Mouse (Mus musculus): ENCODE results near the gene Fam71d. TPM values are rescaled to one million over a fixed set of nuclear protein-coding genes. Genes with fewer than 3 reads are reported as not detected.

The Fam71d gene
- total RNA-seq (2021): not detected

DNA sequence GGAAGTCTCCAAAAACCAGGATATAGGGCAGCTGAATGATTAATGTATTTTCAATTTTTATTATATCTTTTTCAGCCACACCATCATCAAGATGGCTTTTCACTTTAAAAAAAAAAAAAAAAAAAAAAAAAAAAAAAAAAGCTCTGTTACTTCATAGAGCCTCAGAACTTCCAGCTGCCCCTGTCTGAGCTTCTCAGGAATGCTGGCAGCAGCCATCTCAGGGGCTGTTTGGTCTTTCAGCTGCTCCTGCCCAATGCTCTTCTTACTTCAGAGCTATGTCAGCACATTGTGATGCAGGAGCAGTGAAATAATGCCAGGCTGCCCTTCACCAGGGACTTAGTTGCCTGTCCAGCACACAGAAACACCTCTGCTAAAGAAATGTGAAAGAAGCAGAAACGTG, at the start of gene Fam71d:
Gene Fam71d (plus strand): TSS at position 211 of the 400 bp plus-strand sequence.
- intact Hi-C loops (cut with DNase I): no loop called here
- no peak for DNase-seq (ENCODE audit: low spot score)

DNA sequence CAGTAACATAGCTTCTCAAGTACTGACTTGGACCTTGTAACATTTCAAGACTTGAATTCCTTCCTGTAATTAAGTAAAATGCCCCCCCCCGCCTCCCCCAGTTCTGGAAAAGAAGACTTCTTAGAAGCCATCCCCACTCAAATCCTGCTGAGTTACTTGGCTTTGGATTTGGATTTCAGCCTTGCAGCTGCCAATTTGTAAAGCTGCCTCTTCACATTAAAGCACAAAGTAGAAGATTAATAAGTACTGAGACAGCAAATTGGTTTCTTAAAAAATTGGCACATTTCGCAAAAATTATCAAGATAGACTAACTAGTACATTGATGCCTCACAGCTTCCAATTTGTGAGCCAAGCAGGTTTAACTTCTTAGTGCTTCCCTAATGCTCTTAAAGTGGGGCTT, 47.6 kb upstream of the Fam71d start:
- intact Hi-C loops (cut with DNase I): no loop called here
- DNase-seq (ENCODE audit: low spot score): no peak

DNA sequence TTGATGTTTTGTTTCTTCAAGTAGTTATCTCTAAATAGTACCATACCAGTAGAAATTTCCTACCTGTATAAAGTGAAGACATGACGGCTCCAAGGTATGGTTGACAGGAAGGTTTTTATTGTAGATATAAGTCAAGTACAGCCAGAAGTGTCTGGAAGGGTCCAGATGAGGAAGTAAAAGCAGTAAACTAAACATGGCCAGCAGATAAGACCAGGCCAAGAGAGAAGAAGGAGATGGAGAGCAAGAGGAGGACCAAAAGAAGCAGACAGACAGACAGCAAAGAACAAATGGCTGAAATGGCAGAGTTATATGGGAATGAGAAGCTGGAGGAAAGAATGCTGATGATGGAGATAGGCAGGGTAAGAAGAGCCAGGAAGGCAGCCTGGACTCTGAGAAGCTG, 46.1 kb upstream of the Fam71d start:
- intact Hi-C loops (cut with DNase I): no loop called here
- no peak for DNase-seq (ENCODE audit: low spot score)

DNA sequence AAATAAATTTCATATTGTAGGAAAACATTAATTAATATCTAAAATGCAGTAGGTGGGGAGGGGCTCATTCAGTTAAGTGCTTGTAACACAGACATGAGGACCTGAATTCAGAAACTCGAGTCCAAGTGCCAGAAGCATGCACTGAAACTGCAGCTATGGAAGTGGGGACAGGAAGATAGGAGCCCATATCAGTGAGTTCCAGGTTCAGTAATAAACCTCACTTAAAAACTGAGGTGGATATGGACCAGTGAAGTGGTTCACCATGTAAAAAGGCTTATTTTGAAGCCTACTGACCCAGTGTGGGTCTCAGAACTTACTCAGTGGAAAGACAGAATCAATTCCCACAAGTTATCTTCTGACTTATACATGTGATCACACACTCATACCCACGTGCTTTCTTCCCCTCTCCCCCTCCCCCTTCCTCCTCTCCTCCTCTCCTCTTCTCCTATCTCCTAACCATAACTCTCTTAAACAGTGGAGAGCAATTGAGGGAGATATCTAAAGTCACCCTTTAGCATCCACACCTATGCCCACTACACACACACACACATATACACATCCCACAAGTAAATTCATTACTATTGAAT, 31.5 kb upstream of the Fam71d start:
- intact Hi-C loops (cut with DNase I): no loop called here
- no peak for DNase-seq (ENCODE audit: low spot score)

DNA sequence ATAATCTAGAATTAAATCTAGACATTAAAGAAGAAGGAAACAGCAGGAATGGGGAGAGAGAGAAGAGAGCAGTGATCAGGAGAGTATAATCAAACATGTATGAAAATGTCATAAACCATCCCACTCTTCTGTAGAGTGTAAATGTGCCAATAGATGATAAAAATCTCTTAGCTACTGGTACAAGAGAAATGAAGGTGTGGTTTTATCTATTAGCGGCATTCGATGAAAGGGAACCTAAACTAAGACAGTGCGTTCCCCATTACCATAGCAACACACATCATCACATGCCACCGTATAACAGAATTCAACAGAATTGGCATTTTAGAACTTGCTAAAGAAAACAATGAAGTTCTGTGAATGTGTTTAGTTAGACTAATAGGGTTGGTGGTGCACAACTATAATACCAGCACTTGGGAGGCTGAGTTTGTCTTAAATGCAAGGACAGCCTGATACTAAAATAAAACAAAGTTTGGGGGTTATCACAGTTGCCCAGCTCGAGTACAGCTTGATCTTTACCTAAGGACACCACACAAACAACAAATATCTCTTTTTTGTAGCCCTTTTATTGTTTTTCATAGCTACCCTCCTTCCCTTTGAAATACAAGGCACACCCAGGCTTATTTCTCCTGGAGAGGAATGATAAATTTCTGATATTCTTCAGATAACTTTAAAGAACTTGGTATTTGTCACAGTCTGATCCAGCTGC, 13.1 kb upstream of the Fam71d start:
- intact Hi-C loops (cut with DNase I): no loop called here
- DNase-seq (ENCODE audit: low spot score): no peak

DNA sequence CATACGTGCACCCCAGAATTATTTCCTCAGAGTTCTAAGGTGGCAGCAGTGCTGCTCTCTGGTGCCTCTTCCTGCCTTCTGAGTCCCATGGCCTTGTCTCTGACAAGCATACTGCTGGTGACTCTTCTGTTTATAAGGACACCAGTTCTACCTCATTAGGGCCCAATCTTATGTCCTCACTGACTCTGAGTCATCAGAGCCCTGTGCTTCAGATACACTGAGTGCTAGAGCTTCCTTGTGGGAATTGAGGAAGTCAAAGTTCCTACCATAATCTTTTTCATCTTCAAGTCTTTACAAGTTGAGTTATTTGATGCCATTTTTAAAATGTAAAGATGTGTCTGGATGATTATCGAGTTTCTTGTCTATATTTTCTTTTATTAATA, 12.5 kb upstream of the Fam71d start:
- DNase-seq (ENCODE audit: low spot score): no peak
- intact Hi-C loops (cut with DNase I): no loop called here

DNA sequence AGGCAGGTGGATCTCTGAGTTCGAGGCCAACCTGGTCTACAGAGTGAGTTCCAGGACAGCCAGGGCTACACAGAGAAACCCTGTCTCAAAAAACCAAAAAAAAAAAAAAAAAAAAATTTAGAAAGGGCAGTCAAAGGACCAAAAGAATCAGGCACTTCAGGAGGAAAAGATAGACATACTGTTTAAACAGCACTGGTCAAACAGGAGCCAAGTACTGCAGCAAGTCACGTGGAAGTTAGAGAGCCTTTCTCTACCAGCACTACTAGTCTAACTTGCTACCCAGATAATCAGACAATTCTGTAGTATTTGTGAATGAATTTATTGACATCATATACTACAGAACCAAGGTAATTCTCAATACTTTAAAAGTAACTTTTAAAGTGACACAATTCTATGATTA, 10.3 kb upstream of the Fam71d start:
- intact Hi-C loops (cut with DNase I): no loop called here
- no peak for DNase-seq (ENCODE audit: low spot score)

DNA sequence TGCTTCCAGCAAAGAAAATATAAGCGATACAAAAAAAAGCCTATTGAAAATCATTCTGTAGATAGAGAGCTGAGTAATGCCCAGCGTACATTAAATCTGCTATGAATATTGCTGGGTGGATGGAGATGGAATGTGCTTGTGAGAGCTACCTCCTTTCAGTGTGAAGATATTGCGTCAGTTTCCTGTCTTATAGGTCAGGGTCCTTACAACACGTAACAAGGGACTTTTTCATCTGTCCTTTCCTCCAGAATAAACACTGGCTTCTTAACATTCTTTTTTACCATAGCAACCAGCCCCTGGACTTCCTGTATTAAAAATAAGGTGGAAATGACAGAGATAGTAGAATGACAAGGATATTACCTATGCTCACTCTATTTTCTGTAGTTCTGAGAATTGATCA, 9.1 kb upstream of the Fam71d start:
- DNase-seq (ENCODE audit: low spot score): no peak
- intact Hi-C loops (cut with DNase I): no loop called here

DNA sequence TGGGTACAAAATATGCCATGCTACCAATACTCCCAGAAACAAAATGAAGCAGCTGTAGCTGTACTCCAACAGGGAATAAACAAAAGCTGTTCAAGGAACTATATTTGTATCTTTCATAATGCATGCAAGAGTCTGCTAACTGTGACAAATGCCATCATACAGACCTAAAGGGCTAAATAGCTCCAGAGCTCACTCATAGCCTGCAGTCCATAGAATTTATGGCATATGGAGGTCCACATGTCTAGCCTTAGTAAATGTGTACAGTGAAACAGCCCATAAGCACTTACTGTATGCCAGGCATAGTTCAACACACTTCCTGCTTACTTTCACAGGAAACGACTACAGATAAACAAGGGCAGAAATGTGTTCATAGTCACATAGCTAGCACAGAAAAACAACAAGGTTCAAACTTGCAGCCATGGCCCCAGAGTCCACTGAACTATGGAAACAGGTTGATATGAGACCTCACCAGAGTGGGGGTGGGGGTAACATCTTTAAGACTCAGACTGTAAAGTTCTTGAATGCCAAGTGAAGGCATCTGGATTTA, 5.6 kb upstream of the Fam71d start:
- no peak for DNase-seq (ENCODE audit: low spot score)
- intact Hi-C loops (cut with DNase I): no loop called here

DNA sequence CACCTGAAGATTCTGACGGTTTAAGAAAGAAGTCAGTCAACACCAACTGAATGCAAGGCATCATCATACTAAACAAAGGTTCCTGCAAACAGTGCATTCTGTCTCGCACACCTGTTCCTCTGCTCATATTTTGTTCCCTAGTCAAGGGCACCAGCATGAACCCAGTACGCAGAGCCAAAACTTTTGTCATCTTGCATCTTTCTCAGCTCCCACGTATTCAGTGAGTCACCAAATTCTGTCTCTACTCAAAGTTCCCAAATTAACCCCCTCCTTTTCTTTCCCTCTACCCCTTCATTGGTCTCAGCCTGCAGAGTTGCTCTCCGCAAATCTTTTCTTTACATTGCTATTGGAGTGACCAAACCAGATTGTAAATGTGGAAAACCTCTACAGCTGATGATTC, 2.5 kb upstream of the Fam71d start:
- no peak for DNase-seq (ENCODE audit: low spot score)
- intact Hi-C loops (cut with DNase I): no loop called here

DNA sequence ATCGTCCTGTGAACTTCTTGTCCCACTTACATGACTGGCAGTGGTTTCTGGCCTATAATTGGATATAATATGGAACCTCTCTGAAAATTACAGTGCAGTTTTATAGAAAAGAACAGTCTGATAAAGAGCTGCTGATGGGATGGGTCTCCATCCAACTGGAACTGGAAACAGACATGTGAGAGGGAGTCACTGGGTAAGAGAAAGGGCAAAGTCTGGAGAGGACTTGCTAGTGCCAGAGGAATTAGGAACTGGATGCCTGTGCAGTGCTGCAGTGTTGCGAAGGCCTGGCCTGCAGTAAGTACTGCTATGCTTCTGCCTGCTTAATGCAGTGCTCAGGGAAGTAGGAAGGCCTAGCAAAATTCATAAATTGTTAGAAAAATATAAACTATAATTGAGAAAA, 1.9 kb downstream of the Fam71d start:
- intact Hi-C loops (cut with DNase I): no loop called here
- no peak for DNase-seq (ENCODE audit: low spot score)

DNA sequence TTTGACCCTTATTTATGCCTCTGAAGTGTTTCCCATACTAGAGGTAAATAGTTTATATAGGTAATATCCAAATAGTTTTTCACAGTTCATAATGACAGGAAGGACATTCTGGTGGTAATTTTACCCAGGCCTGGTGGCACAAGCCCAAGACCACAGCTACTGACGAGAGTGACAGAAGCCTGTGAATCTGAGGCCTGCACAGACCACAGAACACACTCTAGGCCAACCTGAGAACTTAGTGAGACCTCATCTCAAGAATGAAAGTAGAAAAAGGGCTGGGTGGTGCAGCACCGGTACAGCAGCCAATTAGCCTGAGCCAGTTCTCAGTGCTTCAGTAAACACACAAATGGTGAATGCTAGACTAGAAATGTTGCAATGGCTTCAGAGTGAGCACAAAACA, 26.4 kb downstream of the Fam71d start:
- intact Hi-C loops (cut with DNase I): no loop called here
- DNase-seq (ENCODE audit: low spot score): no peak

DNA sequence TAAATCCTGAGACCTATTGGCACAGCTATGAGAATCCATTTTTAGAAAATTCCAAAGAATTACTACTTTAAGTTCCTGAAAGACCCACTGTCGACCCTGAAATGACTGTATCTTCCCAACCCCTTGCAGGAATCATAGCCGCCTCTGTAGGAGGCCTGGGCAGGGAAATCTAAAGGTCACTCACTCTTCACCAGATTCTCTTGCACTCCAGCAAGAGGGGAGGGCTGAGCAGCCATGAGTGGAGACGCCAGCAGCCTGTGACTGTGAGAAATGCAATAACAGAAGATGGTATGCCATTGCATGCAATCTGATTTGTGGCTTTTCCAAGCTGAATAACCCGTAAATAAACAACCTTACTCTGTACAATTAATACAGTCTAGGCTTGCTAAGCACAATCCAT, 36.4 kb downstream of the Fam71d start:
- intact Hi-C loops (cut with DNase I): no loop called here
- DNase-seq (ENCODE audit: low spot score): no peak

DNA sequence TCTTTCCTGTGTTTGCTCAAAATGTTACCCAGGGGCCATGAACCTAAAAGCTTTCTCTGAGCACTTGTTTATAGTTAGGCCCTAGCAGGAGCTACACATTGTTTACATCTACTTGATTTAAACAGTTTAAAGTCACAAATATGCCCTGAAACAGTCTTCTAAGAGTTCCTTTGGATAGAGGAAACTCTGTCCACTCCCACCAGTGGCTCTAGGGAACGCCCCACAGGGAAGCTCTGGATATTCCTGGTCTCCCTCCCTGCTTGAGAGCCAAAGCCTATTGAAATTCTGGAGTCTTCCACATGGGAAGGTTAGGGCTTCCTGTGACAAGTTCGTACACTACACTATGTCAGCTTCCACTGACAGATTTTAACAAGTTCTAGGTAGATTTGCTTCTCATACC, 48.3 kb downstream of the Fam71d start:
- intact Hi-C loops (cut with DNase I): no loop called here
- DNase-seq (ENCODE audit: low spot score): no peak

DNA sequence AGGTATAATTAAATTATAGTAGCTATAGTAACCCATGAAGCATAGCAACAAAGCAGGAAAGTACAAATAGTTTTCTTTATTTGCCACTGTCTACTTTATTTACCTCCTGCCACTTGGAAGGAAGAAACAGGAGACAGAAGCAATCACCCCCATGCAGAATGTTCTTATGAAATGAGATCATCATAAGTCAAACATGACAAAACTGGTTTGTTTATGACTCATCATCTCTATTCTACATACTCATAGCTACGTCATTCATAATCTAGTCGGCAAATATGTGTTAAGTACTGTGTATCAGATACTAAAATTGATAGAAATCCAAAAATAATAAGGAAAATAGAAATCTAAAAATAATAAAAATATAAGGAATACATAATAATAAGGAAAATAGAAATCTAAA, 49.0 kb downstream of the Fam71d start:
- intact Hi-C loops (cut with DNase I): no loop called here
- no peak for DNase-seq (ENCODE audit: low spot score)

DNA sequence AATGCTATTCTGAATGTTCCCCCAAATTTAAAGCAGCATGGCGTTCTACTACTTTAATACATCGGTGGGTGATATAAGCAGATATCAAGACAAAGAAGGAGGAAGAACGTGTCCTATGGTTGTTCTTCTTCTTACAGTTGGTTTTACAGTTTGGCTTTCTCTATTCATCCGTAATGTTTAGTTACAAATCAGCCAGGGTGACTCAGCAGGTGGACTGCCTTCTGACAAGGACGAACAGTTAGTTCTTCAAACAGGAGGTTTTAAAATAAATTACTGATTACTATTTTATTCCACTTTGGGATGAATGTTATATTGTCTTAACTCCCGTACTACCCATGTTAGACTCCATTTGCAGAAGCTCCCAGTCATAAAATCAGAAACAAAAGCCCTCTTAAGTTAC, 54.9 kb downstream of the Fam71d start:
- no peak for DNase-seq (ENCODE audit: low spot score)
- intact Hi-C loops (cut with DNase I): loop anchor here (5.0 kb wide), 1 partner anchor 519 kb away; the partner anchor contains the start of gene Gphn

DNA sequence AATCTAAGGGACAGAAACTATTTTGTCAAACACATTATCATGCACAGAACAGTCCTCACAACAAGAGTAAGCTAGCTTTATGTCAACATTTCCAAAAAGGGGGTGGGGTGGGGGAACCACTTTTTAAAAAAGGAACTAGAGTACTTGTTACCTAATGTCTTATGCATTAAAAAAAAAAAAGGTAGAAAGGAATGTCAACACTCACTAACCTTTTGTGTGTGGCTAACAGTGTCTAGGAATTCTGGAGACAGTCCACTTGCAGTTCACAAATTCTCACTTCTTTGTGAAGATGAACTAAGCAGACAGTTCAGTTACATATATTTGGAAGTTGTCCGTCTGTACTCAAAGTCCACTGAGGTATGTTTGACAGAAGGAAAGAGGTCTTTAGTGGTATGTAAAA, 56.1 kb downstream of the Fam71d start:
- DNase-seq (ENCODE audit: low spot score): no peak
- intact Hi-C loops (cut with DNase I): loop anchor here (5.0 kb wide), 1 partner anchor 520 kb away; the partner anchor contains the start of gene Gphn

DNA sequence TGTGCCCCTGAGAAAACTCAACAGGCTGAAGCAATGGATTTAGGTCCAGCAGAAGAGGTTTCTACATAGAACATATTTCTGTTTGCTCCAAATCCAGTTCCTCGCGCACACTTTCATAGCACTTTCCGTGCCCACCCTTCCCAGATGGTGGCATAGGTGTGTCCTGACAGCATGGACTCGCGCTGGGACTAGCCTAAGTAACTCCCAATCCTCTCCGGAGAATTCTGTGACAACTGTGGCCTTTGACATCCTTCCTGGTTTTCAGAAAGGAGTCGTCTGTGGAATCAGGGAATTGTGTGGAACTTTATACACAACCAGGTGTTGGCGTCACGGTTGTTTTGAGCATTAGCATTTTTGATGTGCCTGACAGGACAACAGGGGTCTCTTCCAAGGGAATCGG, 56.8 kb downstream of the Fam71d start:
- intact Hi-C loops (cut with DNase I): loop anchor here (2.0 to 5.0 kb wide), 2 partner anchors 115 to 521 kb away; partner anchors contain the start of gene Gphn
- no peak for DNase-seq (ENCODE audit: low spot score)

DNA sequence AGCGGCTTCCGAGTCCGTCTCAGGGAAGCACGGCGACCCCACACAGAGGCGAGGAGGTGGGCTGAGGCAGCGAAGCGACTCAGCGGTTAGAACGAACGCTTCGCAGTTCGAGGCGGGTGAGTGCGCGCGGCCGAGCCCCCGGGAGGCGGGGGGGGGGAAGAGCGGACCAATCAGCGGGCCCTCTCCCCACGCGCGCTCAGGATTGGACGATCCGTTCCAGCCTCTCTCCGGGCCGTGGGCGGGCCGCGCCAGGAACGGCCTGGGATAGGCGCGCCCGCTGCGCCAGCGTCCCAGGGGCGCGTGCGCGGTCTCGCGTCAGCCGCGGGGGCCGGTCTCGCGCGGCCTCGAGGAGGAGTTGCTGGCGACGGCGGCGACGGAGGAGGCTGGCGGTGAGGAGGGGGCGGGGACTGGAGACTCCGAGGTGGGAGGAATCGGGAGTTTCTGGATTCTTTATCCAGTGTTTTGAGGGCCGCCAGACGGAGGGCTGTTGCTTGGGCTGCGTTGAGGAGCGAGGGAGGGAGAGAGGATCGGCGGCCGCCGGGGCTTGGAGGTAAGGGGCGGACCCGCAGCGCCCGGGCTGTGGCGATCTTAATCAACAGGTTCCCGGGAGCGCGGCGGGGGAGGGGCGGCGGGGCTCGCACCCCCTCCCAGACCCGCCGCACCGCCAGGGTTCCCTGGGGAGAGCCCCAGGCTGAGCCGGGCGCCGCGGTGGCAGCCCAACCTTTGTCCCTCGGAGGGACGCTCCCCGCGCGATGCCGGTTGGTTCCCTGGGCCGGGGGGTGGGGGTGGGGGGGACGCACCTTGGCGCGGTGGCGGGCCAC, 57.4 kb downstream of the Fam71d start, which contains the start of gene Mpp5:
Gene Mpp5 (plus strand): TSS at position 351 of the 821 bp plus-strand sequence.
- DNase-seq (ENCODE audit: low spot score): peak; percentile 96
- intact Hi-C loops (cut with DNase I): loop anchor here (2.0 to 5.0 kb wide), 2 partner anchors 114 to 521 kb away; partner anchors contain the start of gene Gphn

DNA sequence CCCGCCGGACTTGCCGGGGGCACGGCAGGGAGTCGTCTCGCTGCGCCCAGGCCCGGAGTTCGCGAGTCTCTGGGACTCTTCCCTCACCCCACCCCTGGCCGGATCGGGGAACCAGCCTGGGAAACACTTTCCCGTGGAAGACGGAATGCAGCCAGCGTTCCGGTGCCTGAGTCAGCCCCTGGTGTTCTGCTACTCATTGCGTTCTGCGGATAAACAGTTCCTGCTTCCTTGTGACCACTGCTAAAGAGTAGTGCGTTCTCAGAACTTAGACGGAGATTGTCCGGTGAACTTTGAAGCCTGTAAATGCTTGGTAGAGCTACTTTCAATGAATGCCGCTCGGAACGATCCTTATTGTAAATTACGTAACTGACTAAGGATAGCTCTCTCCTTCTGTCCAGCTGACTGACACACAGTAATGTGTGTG, 58.1 kb downstream of the Fam71d start:
- DNase-seq (ENCODE audit: low spot score): peak; percentile 46
- intact Hi-C loops (cut with DNase I): loop anchor here (2.0 to 5.0 kb wide), 2 partner anchors 113 to 522 kb away; partner anchors contain the start of gene Gphn
